Mouse (Mus musculus): ENCODE results near the gene Sprr1b. TPM values are rescaled to one million over a fixed set of nuclear protein-coding genes. Genes with fewer than 3 reads are reported as not detected.

Sprr1b gene
- not detected in 2 replicates for polyA plus RNA-seq (2012; rRNA removed)

DNA sequence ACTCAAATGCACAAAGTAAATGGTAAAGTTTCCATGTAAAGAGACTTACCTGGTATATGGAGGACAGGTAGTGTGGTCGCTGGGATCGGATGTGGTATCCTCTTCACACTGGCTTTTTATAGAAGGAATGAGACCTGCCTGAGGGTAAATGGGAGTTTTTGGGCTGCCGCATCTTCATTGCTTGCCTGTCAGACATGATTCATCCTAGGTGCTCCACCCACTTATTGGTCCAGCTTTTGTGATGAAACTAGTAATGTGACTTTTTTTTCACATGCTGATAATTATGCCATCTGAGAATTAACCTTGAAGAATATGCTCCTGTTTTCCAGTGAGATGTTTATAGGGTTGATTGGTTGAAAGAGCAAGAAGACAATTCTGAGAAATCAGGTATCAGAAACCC, at the start of gene Sprr1b:
TSS of gene Sprr1b (minus strand) at position 101 of the 400 bp plus-strand sequence.

DNA sequence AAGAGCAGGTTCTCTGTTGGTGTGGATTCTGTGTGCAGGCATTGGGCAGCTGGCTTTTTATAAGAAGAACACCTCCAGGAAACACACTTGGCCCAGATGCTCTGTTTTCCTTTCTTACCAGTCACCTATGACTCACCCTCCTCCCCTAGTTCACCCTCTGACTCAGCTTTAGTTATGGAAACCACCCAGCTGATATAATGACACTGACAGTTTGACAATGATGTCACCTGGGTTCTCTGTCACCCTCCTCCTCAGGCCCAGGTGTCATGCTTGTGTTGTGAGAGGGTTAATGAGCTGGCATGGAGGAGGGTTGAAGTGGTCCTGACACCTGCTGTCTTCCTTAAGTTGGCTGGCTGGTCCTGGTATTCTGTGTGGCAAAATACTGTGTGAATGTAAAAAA, 47.3 kb upstream of the Sprr1b start, which contains the start of gene Sprr1a:
TSS of gene Sprr1a (minus strand) at position 33 of the 400 bp plus-strand sequence.

DNA sequence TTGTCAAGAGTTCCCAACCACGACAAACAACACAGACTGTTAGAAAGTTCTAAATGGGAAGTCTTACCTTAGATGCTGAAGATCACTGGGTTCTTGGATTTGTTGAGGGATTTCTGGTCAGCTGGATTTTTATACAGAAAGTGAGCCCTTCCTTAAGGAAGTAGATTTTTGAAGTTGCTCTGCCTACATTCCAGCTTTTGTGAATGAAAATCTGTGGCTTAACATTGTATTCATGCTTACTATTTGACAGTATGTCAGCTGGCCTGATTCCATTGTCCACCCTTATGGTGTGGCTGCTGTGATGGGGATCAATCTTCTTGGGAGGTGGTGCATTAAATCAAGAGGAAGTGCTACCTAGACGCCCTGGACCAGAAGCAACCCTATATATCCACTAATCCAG, 20.0 kb upstream of the Sprr1b start, which contains the start of gene Sprr3:
TSS of gene Sprr3 (minus strand) at position 101 of the 400 bp plus-strand sequence.

DNA sequence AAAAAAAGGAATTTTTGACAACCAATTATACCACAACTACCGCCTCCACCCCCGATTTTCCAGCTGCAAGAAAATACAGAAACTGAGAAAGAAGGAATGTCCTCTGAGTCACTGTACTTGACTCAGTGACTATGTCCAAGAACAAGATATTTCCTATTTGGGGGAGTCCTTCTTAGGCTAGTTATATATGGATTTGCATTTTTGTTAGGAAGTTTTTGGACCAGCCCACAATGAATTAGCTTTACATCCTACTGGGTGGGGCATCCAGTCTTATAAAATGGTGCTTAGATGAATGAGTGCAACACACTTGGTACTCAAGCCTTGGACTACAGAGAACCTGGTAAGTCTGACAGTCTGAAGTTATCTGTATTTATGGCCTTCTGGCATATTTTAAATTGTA, 6.3 kb downstream of the Sprr1b start, which contains the start of gene Sprr2k:
TSS of gene Sprr2k (plus strand) at position 301 of the 400 bp plus-strand sequence.

DNA sequence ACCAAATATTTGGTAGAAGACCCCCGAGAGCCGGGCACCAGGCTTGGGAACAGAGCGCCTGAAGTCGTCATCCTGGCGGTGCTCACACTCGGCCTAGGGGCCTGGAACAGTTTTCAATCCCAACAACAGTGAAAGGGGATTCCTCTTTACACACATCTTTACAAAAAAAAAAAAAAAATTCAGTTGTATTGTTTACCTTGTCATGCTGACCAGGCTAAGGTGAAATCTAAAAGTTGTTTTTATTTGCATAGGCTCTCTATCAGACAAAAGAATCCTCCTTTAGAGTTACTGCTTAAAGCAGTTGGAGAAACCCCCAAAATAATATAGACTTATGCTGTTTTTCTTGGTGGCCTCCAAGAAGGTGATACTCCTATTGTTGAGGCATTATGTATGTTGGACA, 9.3 kb downstream of the Sprr1b start, which contains the start of gene Gm9774:
TSS of gene Gm9774 (minus strand) at position 101 of the 400 bp plus-strand sequence.

DNA sequence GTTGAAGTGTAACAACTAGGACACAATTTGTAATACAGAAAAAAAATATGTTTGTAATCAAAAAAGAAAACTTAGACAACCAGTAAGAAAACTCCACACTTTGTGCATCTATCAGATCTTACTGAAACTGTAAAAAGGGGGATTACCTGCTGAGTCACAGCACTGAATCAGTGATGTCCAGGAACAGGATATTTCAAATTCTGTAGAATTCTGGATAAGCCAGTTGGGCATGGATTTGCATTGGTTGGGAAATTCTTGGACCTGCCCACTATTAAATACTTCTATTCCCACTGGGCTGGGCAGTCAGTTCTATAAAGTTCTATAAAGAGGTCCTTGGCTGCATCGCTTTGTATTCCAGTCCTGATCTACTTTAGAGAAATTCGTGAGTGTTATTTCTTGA, 20.8 kb downstream of the Sprr1b start, which contains the start of gene Sprr2j-ps:
TSS of gene Sprr2j-ps (plus strand) at position 301 of the 400 bp plus-strand sequence.

DNA sequence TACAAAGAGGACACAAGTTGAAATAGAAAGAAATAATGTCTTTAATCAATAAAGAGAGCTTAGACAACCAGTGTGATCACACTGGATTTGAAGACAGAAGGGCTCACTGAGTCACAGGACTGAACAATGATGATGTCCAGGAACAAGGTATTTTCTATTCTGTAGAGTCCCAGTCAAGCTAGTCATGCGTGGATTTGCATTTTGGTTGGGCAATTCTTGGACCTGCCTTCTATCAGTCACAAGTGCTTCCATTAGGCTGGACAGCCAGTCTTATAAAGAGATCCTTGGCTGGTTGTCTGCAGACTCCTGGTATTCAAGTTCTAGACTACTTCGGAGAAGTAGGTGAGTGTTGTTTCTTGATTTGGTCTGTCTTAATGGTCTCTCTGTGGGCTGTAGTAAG, 30.9 kb downstream of the Sprr1b start, which contains the start of gene Sprr2i:
TSS of gene Sprr2i (plus strand) at position 301 of the 400 bp plus-strand sequence.

Other genes with a start within 250 kb of the Sprr1b start
- 32.7 and 59.6 TPM in 2 replicates for gene Sprr2a1, start 223.0 kb downstream of the Sprr1b start, polyA plus RNA-seq (2012; rRNA removed)
- 23,758 and 55,060 TPM in 2 replicates for gene Sprr2a2, start 222.9 kb downstream of the Sprr1b start, polyA plus RNA-seq (2012; rRNA removed)
- gene Sprr2a3, start 153.4 kb downstream of the Sprr1b start, polyA plus RNA-seq (2012; rRNA removed), result 643 and 812 TPM in 2 replicates
- gene Sprr2b, start 122.2 kb downstream of the Sprr1b start, polyA plus RNA-seq (2012; rRNA removed), result not detected in 2 replicates
- gene Sprr2d, start 99.6 kb downstream of the Sprr1b start, polyA plus RNA-seq (2012; rRNA removed), result not detected in 2 replicates
- not detected in 2 replicates for gene Sprr2e, start 86.6 kb downstream of the Sprr1b start, polyA plus RNA-seq (2012; rRNA removed)
- gene Sprr2f, start 73.6 kb downstream of the Sprr1b start, polyA plus RNA-seq (2012; rRNA removed), result not detected in 2 replicates
- 0.22 TPM in 1 of 2 replicates, not detected in the other for gene Sprr2h, start 53.1 kb downstream of the Sprr1b start, polyA plus RNA-seq (2012; rRNA removed)
- not detected in 2 replicates for gene Sprr2i, start 30.8 kb downstream of the Sprr1b start, polyA plus RNA-seq (2012; rRNA removed)
- not detected in 2 replicates for gene Sprr2j-ps, start 20.7 kb downstream of the Sprr1b start, polyA plus RNA-seq (2012; rRNA removed)
- 4.5 and 8.2 TPM in 2 replicates for gene Gm9774, start 9.4 kb downstream of the Sprr1b start, polyA plus RNA-seq (2012; rRNA removed)
- gene Sprr2k, start 6.2 kb downstream of the Sprr1b start, polyA plus RNA-seq (2012; rRNA removed), result not detected in 2 replicates
- gene Sprr3, start 19.9 kb upstream of the Sprr1b start, polyA plus RNA-seq (2012; rRNA removed), result not detected in 2 replicates
- gene Sprr1a, start 47.1 kb upstream of the Sprr1b start, polyA plus RNA-seq (2012; rRNA removed), result 27.3 and 33.0 TPM in 2 replicates
- gene Sprr4, start 61.7 kb upstream of the Sprr1b start, polyA plus RNA-seq (2012; rRNA removed), result not detected in 2 replicates
- not detected in 2 replicates for gene 2310046K23Rik, start 95.7 kb upstream of the Sprr1b start, polyA plus RNA-seq (2012; rRNA removed)
- not detected in 2 replicates for gene Ivl, start 134.9 kb upstream of the Sprr1b start, polyA plus RNA-seq (2012; rRNA removed)
- not detected in 2 replicates for gene Smcp, start 150.2 kb upstream of the Sprr1b start, polyA plus RNA-seq (2012; rRNA removed)
- not detected in 2 replicates for gene 2210017I01Rik, start 168.7 kb upstream of the Sprr1b start, polyA plus RNA-seq (2012; rRNA removed)
- not detected in 2 replicates for gene Lce6a, start 182.9 kb upstream of the Sprr1b start, polyA plus RNA-seq (2012; rRNA removed)
- gene Lce1a1, start 209.5 kb upstream of the Sprr1b start, polyA plus RNA-seq (2012; rRNA removed), result not detected in 2 replicates
- gene Lce1b, start 218.1 kb upstream of the Sprr1b start, polyA plus RNA-seq (2012; rRNA removed), result not detected in 2 replicates
- gene Lce1a2, start 231.5 kb upstream of the Sprr1b start, polyA plus RNA-seq (2012; rRNA removed), result not detected in 2 replicates
- gene Lce1c, start 240.5 kb upstream of the Sprr1b start, polyA plus RNA-seq (2012; rRNA removed), result not detected in 2 replicates
- not detected in 2 replicates for gene Lce1d, start 248.4 kb upstream of the Sprr1b start, polyA plus RNA-seq (2012; rRNA removed)

All from colon, adult 2 months (tissue).